Mouse (Mus musculus): Measurements from ENCODE around the gene Mbip. TPM values are rescaled to one million over a fixed set of nuclear protein-coding genes. Genes with fewer than 3 reads are reported as not detected.

The Mbip gene
- total RNA-seq, 2 experiments from 2014 or later: 15.8 to 17.3 TPM

- DNase-seq (ENCODE audit: low spot score in 2 of 2): no peak
These were observed 49.2 kb downstream of the Mbip start for GRCm38 (mm10) chr12:56296524-56296923.

DNA sequence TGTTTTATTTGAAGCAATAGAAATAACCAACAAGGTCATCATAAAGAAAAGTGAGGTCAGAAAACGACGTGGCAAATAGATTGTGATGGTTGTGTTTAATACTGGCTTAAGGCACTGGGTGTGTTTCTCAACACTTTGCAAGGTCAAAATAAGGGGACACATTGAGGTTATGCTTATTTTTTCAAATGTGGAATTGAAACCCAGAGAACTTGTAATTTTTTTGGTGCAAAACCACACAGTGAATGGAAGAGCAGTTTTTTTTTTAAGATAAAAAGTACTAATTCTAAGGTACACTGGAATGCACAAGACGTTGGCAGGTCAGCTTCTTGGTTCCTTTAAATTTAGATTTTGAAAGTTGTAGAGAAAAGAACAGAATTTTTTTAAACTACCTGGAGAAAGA, 50.5 kb downstream of the Mbip start:
- DNase-seq (ENCODE audit: low spot score in 2 of 2): no peak

- no peak for DNase-seq (ENCODE audit: low spot score in 2 of 2)
These were observed 57.1 kb downstream of the Mbip start for GRCm38 (mm10) chr12:56288548-56288947.

GRCm38 (mm10) chr12:56286828-56287227, 58.9 kb downstream of the Mbip start:
- DNase-seq (ENCODE audit: low spot score in 2 of 2): no peak

- DNase-seq (ENCODE audit: low spot score in 2 of 2): no peak
These were observed 61.5 kb downstream of the Mbip start for GRCm38 (mm10) chr12:56284210-56284609.

- no peak for DNase-seq (ENCODE audit: low spot score in 2 of 2)
These were observed 64.0 kb downstream of the Mbip start for GRCm38 (mm10) chr12:56281649-56282048.

Other genes starting within 250 kb of the Mbip start
- not detected for gene Nkx2-1, start 191.0 kb upstream of the Mbip start, total RNA-seq (2021)